19 mouse cellular contexts compared by ENCODE assay signal in the genomic region with DNA sequence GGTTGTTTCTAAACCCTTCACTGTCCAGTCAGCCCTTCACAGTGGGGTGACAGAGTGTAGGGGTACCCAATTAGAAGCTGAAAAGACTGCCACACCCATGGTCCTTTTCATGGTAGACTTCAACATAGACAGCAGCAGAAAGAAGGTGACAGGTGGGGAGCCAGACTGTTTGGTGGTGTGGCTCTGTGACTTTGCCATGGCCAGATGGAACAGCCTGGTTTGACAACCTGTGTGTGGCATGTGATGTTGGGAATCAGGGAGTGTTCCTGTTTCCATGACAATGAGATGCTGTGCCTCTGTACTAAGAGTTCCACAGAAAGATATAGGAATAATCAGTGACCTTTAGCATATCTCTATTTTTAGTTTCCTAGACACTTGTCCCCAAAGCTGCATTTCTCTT.
DNase-seq lines count a peak whose midpoint lies in the region; ATAC-seq and TF ChIP-seq lines count a peak whose summit lies in the region.
"Had no signal": no experiment of that assay in that cellular context is flagged by ENCODE, and none has a peak within 500 bp of the region (broad histone marks: within the 10 kb centered on the region; RNA-seq: fewer than 3 reads in every experiment).

No protein-coding gene starts in this region.

- H3K9ac ChIP-seq in hindbrain, postnatal 0 days (replicated peaks; ENCODE audit: low read length): no peak overlapping the region
- H3K9ac ChIP-seq in hindbrain, embryonic 13.5 days: no peak overlapping the region
- H3K9ac ChIP-seq: heart, embryonic 13.5 days; hindbrain, embryonic 14.5 days; intestine, embryonic 15.5 days; liver, postnatal 0 days had no signal

- no peaks in the 10 kb centered on the region for H3K36me3 ChIP-seq in hindbrain, postnatal 0 days (ENCODE audit: insufficient read depth, low read length)
- H3K36me3 ChIP-seq in hindbrain, embryonic 13.5 days: no peaks in the 10 kb centered on the region
- H3K36me3 ChIP-seq: heart, embryonic 13.5 days; intestine, embryonic 15.5 days; limb, embryonic 10.5 days had no signal

- ATAC-seq in hindbrain, postnatal 0 days: no peak
- no peak for ATAC-seq in hindbrain, embryonic 13.5 days (ENCODE audit: low FRiP score)
- ATAC-seq: intestine, embryonic 15.5 days; liver, postnatal 0 days had no signal

- no peak overlapping the region for H3K4me2 ChIP-seq in hindbrain, postnatal 0 days (ENCODE audit: low read depth, low read length)
- no peak overlapping the region for H3K4me2 ChIP-seq in hindbrain, embryonic 13.5 days
- H3K4me2 ChIP-seq: heart, embryonic 13.5 days; hindbrain, embryonic 14.5 days; intestine, embryonic 15.5 days had no signal

- peak; percentile 7 for DNase-seq in hindbrain, postnatal 0 days (ENCODE audit: low spot score)
- DNase-seq in cerebellum, postnatal 10 days: peak; percentile 36 to 39
- DNase-seq in layer of hippocampus, adult 2 months (ENCODE audit: low spot score in 2 of 2): peak; percentile 45 to 60
- no peak for DNase-seq in right cerebral cortex, postnatal 14 days
- DNase-seq in right cerebral cortex, postnatal 10 days (ENCODE audit: low spot score in 2 of 2): no peak
- no peak for DNase-seq in spleen, adult 18-20 months
- DNase-seq in lung, adult 2 months: no peak
- DNase-seq: gastrocnemius, adult 2 months; kidney, adult 9 months; kidney, postnatal 25 days; liver, postnatal 0 days; lung, postnatal 36 days had no signal

- no peaks in the 10 kb centered on the region for H3K4me1 ChIP-seq in hindbrain, postnatal 0 days (ENCODE audit: insufficient read depth, low read length)
- H3K4me1 ChIP-seq in hindbrain, embryonic 13.5 days (replicated peaks): no peaks in the 10 kb centered on the region
- no peaks in the 10 kb centered on the region for H3K4me1 ChIP-seq in lung, adult 2 months (ENCODE audit: control insufficient read depth, insufficient read depth, low read length)
- H3K4me1 ChIP-seq: heart, embryonic 13.5 days; intestine, embryonic 15.5 days had no signal

- H3K9me3 ChIP-seq in hindbrain, postnatal 0 days (ENCODE audit: low read length): no peaks in the 10 kb centered on the region
- H3K9me3 ChIP-seq in hindbrain, embryonic 13.5 days: no peaks in the 10 kb centered on the region
- H3K9me3 ChIP-seq: heart, embryonic 13.5 days; intestine, embryonic 15.5 days; limb, embryonic 10.5 days had no signal

- H3K27me3 ChIP-seq in hindbrain, postnatal 0 days (ENCODE audit: insufficient read depth, low read length): no peaks in the 10 kb centered on the region
- H3K27me3 ChIP-seq in hindbrain, embryonic 13.5 days: no peaks in the 10 kb centered on the region
- H3K27me3 ChIP-seq: CH12.LX; heart, embryonic 13.5 days; intestine, embryonic 15.5 days had no signal

- no peak for TF ChIP-seq POLR2A in lung, adult 2 months (IDR thresholded peaks at IDR 0.05; ENCODE audit: borderline replicate concordance, extremely low read depth, low read depth, low read length)

- no peak overlapping the region for H3K4me3 ChIP-seq in hindbrain, postnatal 0 days (ENCODE audit: low read length)
- H3K4me3 ChIP-seq in hindbrain, embryonic 13.5 days: no peak overlapping the region
- H3K4me3 ChIP-seq in layer of hippocampus, adult 2 months: no peak overlapping the region
- H3K4me3 ChIP-seq in lung, adult 2 months (replicated peaks; ENCODE audit: extremely low read depth, low read depth, low read length): no peak overlapping the region
- H3K4me3 ChIP-seq: gastrocnemius, adult 2 months; heart, embryonic 13.5 days; intestine, embryonic 15.5 days; left cerebral cortex, adult 2 months; limb, embryonic 10.5 days had no signal

- TF ChIP-seq CTCF in hindbrain, postnatal 0 days (IDR thresholded peaks at IDR 0.05; ENCODE audit: low read depth): no peak
- TF ChIP-seq CTCF in layer of hippocampus, adult 2 months (conservative IDR thresholded peaks at IDR 0.05): no peak
- no peak for TF ChIP-seq CTCF in lung, adult 2 months (IDR thresholded peaks at IDR 0.05; ENCODE audit: insufficient read depth, low read length)

- H3K27ac ChIP-seq in hindbrain, postnatal 0 days: no peak overlapping the region
- H3K27ac ChIP-seq in hindbrain, embryonic 13.5 days: no peak overlapping the region
- H3K27ac ChIP-seq in layer of hippocampus, adult 2 months: peak overlapping the region; percentile 80
- H3K27ac ChIP-seq: gastrocnemius, adult 2 months; heart, embryonic 13.5 days; hindbrain, embryonic 14.5 days; intestine, embryonic 15.5 days; left cerebral cortex, adult 2 months; limb, embryonic 10.5 days had no signal

Comparison
In these comparisons a context has a peak if more than half of its experiments do, and no peak if none do; other contexts are left out.
1. DNase-seq: peak in hindbrain, postnatal 0 days (single experiment), cerebellum, postnatal 10 days (2 of 2) and layer of hippocampus, adult 2 months (2 of 2); none in right cerebral cortex, postnatal 14 days (single experiment), right cerebral cortex, postnatal 10 days (0 of 2), spleen, adult 18-20 months (0 of 2) and lung, adult 2 months (single experiment).